Mouse (Mus musculus) MEL (cell line): ENCODE data around the gene Gm10644. TPM values are rescaled to one million over a fixed set of nuclear protein-coding genes. Genes with fewer than 3 reads are reported as not detected.

Experiments
- DNase-seq: peaks from one replicate; pipeline ENCODE4 v3.0.0; 2011; ENCODE audit warnings: low read depth, low spot score
- H3K27ac ChIP-seq: 2 replicates; pipeline ENCODE4 v1.5.1; 2012; ENCODE audit warnings: low read depth, mild to moderate bottlenecking, control low read depth, low read length, moderate library complexity; ENCODE audit not compliant: control insufficient read depth
- H3K27me3 ChIP-seq, 2 experiments: fragments of 150-350 bp in 1 of 2; sonication (generic) in 1 of 2; 2 replicates each; pipeline ENCODE4 v1.6.1; 2012; ENCODE audit warnings: low read length in 2 of 2, mild to moderate bottlenecking in 2 of 2, improper control_type of control experiment in 1 of 2, moderate library complexity in 1 of 2; ENCODE audit not compliant: insufficient read depth in 2 of 2, control insufficient read depth in 1 of 2
- H3K36me3 ChIP-seq, 2 experiments: 2 replicates each; pipeline ENCODE4 v1.6.1; 2012 to 2014; ENCODE audit warnings: low read length in 2 of 2, improper control_type of control experiment in 1 of 2, inconsistent platforms in 1 of 2, mild to moderate bottlenecking in 1 of 2; ENCODE audit not compliant: insufficient read depth in 2 of 2, control insufficient read depth in 1 of 2
- H3K4me1 ChIP-seq, 2 experiments: fragments of 150-350 bp in 1 of 2; sonication (generic) in 1 of 2; 2 replicates each; pipeline ENCODE4 v1.6.1; 2012; ENCODE audit warnings: low read length in 2 of 2, improper control_type of control experiment in 1 of 2, mild to moderate bottlenecking in 1 of 2; ENCODE audit not compliant: insufficient read depth in 2 of 2, control insufficient read depth in 1 of 2
- H3K4me3 ChIP-seq, 2 experiments: fragments of 150-350 bp in 1 of 2; sonication (generic) in 1 of 2; 2 replicates each; pipeline ENCODE4 v1.5.1; 2012; ENCODE audit warnings: low read depth in 2 of 2, low read length in 2 of 2, mild to moderate bottlenecking in 2 of 2, moderate library complexity in 2 of 2, control low read depth in 1 of 2, improper control_type of control experiment in 1 of 2; ENCODE audit not compliant: control insufficient read depth in 1 of 2, insufficient read depth in 1 of 2
- H3K79me2 ChIP-seq: 2 replicates; pipeline ENCODE4 v1.6.1; 2012; ENCODE audit warnings: mild to moderate bottlenecking, low read length, moderate library complexity; ENCODE audit not compliant: control insufficient read depth, poor library complexity, insufficient read depth
- H3K9ac ChIP-seq: 2 replicates; pipeline ENCODE4 v1.6.1; 2012; ENCODE audit warnings: low read depth, mild to moderate bottlenecking, control low read depth, low read length, moderate library complexity; ENCODE audit not compliant: control insufficient read depth, poor library complexity, severe bottlenecking
- H3K9me3 ChIP-seq: fragments of 150-350 bp; sonication (generic); replicated peaks from 2 replicates; pipeline ENCODE4 v1.6.1; 2012; ENCODE audit warnings: mild to moderate bottlenecking, low read length, improper control_type of control experiment, moderate library complexity; ENCODE audit not compliant: insufficient read depth
- CHD1 ChIP-seq: IDR thresholded peaks from 2 replicates; pipeline ENCODE4 v1.6.1; 2012; ENCODE audit warnings: low read depth, mild to moderate bottlenecking, inconsistent platforms, low read length, improper control_type of control experiment
- CHD2 ChIP-seq: IDR thresholded peaks from 2 replicates; pipeline ENCODE4 v1.6.1; 2011; ENCODE audit warnings: low read length, improper control_type of control experiment
- EP300 ChIP-seq, 2 experiments: IDR thresholded peaks; 2 replicates each; pipeline ENCODE4 v1.6.1; 2011; ENCODE audit warnings: improper control_type of control experiment in 2 of 2, low read length in 2 of 2, low read depth in 1 of 2, mild to moderate bottlenecking in 1 of 2
- ETS1 ChIP-seq: IDR thresholded peaks from 2 replicates; pipeline ENCODE4 v1.6.1; 2012; ENCODE audit warnings: low read depth, mild to moderate bottlenecking, inconsistent platforms, low read length, improper control_type of control experiment, moderate library complexity
- GABPA ChIP-seq: IDR thresholded peaks from 2 replicates; pipeline ENCODE4 v1.6.1; 2012; ENCODE audit warnings: low read depth, mild to moderate bottlenecking, inconsistent platforms, low read length, improper control_type of control experiment, moderate library complexity
- KAT2A ChIP-seq: conservative IDR thresholded peaks from 2 replicates; pipeline ENCODE4 v1.6.1; 2012; ENCODE audit warnings: low read depth, low read length, improper control_type of control experiment, inconsistent platforms
- MAFK ChIP-seq: IDR thresholded peaks from 2 replicates; pipeline ENCODE4 v1.6.1; 2011; ENCODE audit warnings: low read depth, mild to moderate bottlenecking, low read length, improper control_type of control experiment, borderline replicate concordance
- MAX ChIP-seq: IDR thresholded peaks from 2 replicates; pipeline ENCODE4 v1.6.1; 2011; ENCODE audit warnings: low read length, improper control_type of control experiment
- MAZ ChIP-seq: IDR thresholded peaks from 2 replicates; pipeline ENCODE4 v1.6.1; 2012; ENCODE audit warnings: low read depth, mild to moderate bottlenecking, inconsistent platforms, low read length, improper control_type of control experiment
- MEF2A ChIP-seq: IDR thresholded peaks from 2 replicates; pipeline ENCODE4 v1.6.1; 2014; ENCODE audit warnings: low read depth, mild to moderate bottlenecking, inconsistent platforms, low read length, improper control_type of control experiment; ENCODE audit not compliant: poor library complexity, insufficient replicate concordance, severe bottlenecking; ENCODE audit errors: extremely low read depth
- MYB ChIP-seq: IDR thresholded peaks from 2 replicates; pipeline ENCODE4 v1.6.1; 2011; ENCODE audit warnings: mild to moderate bottlenecking, low read depth, low read length, improper control_type of control experiment
- NRF1 ChIP-seq: IDR thresholded peaks from 2 replicates; pipeline ENCODE4 v1.6.1; 2014; ENCODE audit warnings: low read depth, mild to moderate bottlenecking, inconsistent platforms, low read length, improper control_type of control experiment, moderate library complexity; ENCODE audit not compliant: poor library complexity, insufficient read depth, severe bottlenecking
- POLR2A ChIP-seq, 2 experiments: IDR thresholded peaks; 2 replicates each; pipeline ENCODE4 v1.6.1; 2011 to 2012; ENCODE audit warnings: low read length in 2 of 2, mild to moderate bottlenecking in 2 of 2, control low read depth in 1 of 2, improper control_type of control experiment in 1 of 2, low read depth in 1 of 2, moderate library complexity in 1 of 2; ENCODE audit not compliant: control insufficient read depth in 1 of 2, insufficient read depth in 1 of 2, poor library complexity in 1 of 2
- POLR2AphosphoS2 ChIP-seq: IDR thresholded peaks from 2 replicates; pipeline ENCODE4 v1.6.1; 2011; ENCODE audit warnings: low read length, improper control_type of control experiment
- POLR2AphosphoS5 ChIP-seq: IDR thresholded peaks from 2 replicates; pipeline ENCODE4 v1.6.1; 2012; ENCODE audit warnings: low read depth, borderline replicate concordance, mild to moderate bottlenecking, inconsistent platforms, low read length, moderate library complexity, mixed read lengths
- RAD21 ChIP-seq: IDR thresholded peaks from 2 replicates; pipeline ENCODE4 v1.6.1; 2011; ENCODE audit warnings: mild to moderate bottlenecking, low read depth, low read length, improper control_type of control experiment
- RCOR1 ChIP-seq: IDR thresholded peaks from 2 replicates; pipeline ENCODE4 v1.6.1; 2012; ENCODE audit warnings: low read depth, mild to moderate bottlenecking, inconsistent platforms, low read length, improper control_type of control experiment
- TAL1 ChIP-seq: IDR thresholded peaks from 2 replicates; pipeline ENCODE4 v1.6.1; 2012; ENCODE audit warnings: mild to moderate bottlenecking, inconsistent platforms, low read length, moderate library complexity, mixed read lengths
- TBP ChIP-seq: IDR thresholded peaks from 2 replicates; pipeline ENCODE4 v1.8.0; 2011; ENCODE audit warnings: low read depth, low read length, improper control_type of control experiment
- USF2 ChIP-seq, 2 experiments: IDR thresholded peaks; 2 replicates each; pipeline ENCODE4 v1.6.1; 2011 to 2012; ENCODE audit warnings: improper control_type of control experiment in 2 of 2, low read length in 2 of 2, borderline replicate concordance in 1 of 2, inconsistent platforms in 1 of 2, low read depth in 1 of 2, mild to moderate bottlenecking in 1 of 2; ENCODE audit not compliant: insufficient read depth in 1 of 2
- ZKSCAN1 ChIP-seq: IDR thresholded peaks from 2 replicates; pipeline ENCODE4 v1.6.1; 2012; ENCODE audit warnings: low read depth, mild to moderate bottlenecking, inconsistent platforms, low read length, improper control_type of control experiment, moderate library complexity
- ZNF384 ChIP-seq: IDR thresholded peaks from 2 replicates; pipeline ENCODE4 v1.6.1; 2012; ENCODE audit warnings: low read depth, mild to moderate bottlenecking, inconsistent platforms, low read length, improper control_type of control experiment
- polyA plus RNA-seq, 2 experiments: library from polyadenylated mRNA; stranded (reverse) in 1 of 2; unstranded in 1 of 2; fragments of >175 nt in 1 of 2; fragments of >200 nt in 1 of 2; gene quantifications; 2 replicates each; pipeline versions ENCODE4 v1.2.1 to v1.2.4; 2012; ENCODE audit warnings: low replicate concordance in 2 of 2, low read depth in 1 of 2; ENCODE audit not compliant: insufficient read length in 2 of 2, insufficient read depth in 1 of 2, missing spikeins in 1 of 2
- total RNA-seq: library from RNA; depleted of rRNA; stranded (reverse); fragments of 300-350 nt; gene quantifications from 2 replicates; pipeline ENCODE4 v1.2.3, GENCODE M21; 2012

Gene Gm10644
- total and polyA plus RNA-seq, 3 experiments = 0.35 to 0.49 TPM; not detected in 1

DNA sequence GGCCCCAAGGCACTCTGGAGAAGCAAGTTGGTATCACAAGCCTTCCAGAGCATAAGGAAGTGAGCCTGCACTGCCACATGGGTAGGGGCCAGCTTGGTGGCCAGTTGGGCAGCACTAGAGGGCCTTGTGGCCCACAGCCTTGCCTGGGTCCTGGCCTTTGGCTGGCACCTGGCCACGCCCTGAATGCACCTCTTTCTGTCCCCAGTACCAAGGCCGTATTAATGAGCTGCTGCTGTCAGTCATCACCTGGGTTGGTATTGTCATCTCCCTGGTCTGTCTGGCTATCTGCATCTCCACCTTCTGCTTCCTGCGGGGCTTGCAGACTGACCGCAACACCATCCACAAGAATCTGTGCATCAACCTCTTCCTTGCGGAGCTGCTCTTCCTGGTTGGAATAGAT, 20.8 kb downstream of the Gm10644 start:
- no peaks in the 10 kb centered on the region for H3K9me3 ChIP-seq
- H3K36me3 ChIP-seq = no peaks in the 10 kb centered on the region; a peak in 2 of 4 replicates
- no peaks in the 10 kb centered on the region for H3K79me2 ChIP-seq
- H3K4me1 ChIP-seq = no peaks in the 10 kb centered on the region
- DNase-seq = no peak
- no peak for TF ChIP-seq MAZ
- TF ChIP-seq MAFK = no peak
- TF ChIP-seq POLR2A (IDR thresholded peaks at IDR 0.05; ENCODE audit: control insufficient read depth in 1 of 2, insufficient read depth in 1 of 2, low read depth in 1 of 2, low read length in 2 of 2, poor library complexity in 1 of 2) = no peak
- TF ChIP-seq EP300 (IDR thresholded peaks at IDR 0.05; ENCODE audit: low read depth in 1 of 2, low read length in 2 of 2) = no peak
- no peak for TF ChIP-seq KAT2A
- TF ChIP-seq POLR2AphosphoS5 = no peak
- no peak for TF ChIP-seq NRF1
- no peak for TF ChIP-seq CHD2
- TF ChIP-seq ETS1 = no peak
- no peak for TF ChIP-seq MAX
- TF ChIP-seq RCOR1 = no peak
- no peak for TF ChIP-seq CHD1
- TF ChIP-seq MYB = no peak
- TF ChIP-seq RAD21 = no peak
- TF ChIP-seq ZNF384 = no peak
- TF ChIP-seq MEF2A = no peak
- TF ChIP-seq TAL1 = no peak
- TF ChIP-seq TBP = no peak
- no peak overlapping the region for H3K4me3 ChIP-seq
- H3K27ac ChIP-seq = no peak overlapping the region
- H3K27me3 ChIP-seq = no peaks in the 10 kb centered on the region
- H3K9ac ChIP-seq = no peak overlapping the region

DNA sequence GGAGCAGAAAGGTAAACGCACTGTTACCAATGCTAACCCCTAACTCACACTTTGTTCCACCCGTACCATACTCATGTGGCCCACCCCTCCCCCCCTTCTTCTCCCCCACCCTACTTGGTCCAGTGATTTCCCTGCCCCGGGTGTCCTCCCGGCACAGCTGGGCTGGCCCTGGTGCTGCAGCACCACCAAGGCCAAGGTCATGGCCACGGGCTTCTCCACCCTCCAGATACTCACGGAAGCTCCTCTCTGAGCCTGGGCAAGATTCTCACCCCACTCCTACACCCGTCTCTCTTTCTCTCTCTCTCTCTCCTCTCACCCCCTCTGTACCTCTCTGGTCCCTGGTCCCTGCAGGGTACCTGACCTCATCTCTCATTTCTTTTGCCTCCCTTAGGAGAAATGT, 28.7 kb downstream of the Gm10644 start:
- DNase-seq = no peak
- H3K9me3 ChIP-seq = no peaks in the 10 kb centered on the region
- H3K27me3 ChIP-seq = no peaks in the 10 kb centered on the region
- no peaks in the 10 kb centered on the region for H3K79me2 ChIP-seq
- H3K27ac ChIP-seq = no peak overlapping the region
- H3K4me1 ChIP-seq = no peaks in the 10 kb centered on the region
- TF ChIP-seq ZKSCAN1 (no peak), ETS1 (no peak), MAZ (no peak), CHD2 (no peak), MAX (no peak), GABPA (no peak), POLR2A (IDR thresholded peaks at IDR 0.05; ENCODE audit: control insufficient read depth in 1 of 2, insufficient read depth in 1 of 2, low read depth in 1 of 2, low read length in 2 of 2, poor library complexity in 1 of 2) (no peak), KAT2A (no peak), TBP (no peak), CHD1 (no peak), USF2 (IDR thresholded peaks at IDR 0.05; ENCODE audit: borderline replicate concordance in 1 of 2, insufficient read depth in 1 of 2, low read depth in 1 of 2, low read length in 2 of 2) (no peak), POLR2AphosphoS2 (no peak)
- TF ChIP-seq, all 39 proteins: peak for 0
- Histone ChIP-seq H3K36me3 (peaks cover 0 to 1% of the 10 kb centered on the region in 2 experiments; a peak in 1 of 4 replicates), H3K4me3 (no peak overlapping the region), H3K9ac (no peak overlapping the region)
